Mouse (Mus musculus) embryonic facial prominence, embryonic 10.5 days (tissue): ENCODE results near the gene Fyn. TPM values are rescaled to one million over a fixed set of nuclear protein-coding genes. Genes with fewer than 3 reads are reported as not detected.

Experiments used
- DNase-seq: peaks from one replicate; pipeline ENCODE4 v3.0.0-alpha.2; 2017; ENCODE audit warnings: low spot score
- H3K27ac ChIP-seq: fragments of 300-500 bp; sonication (generic); replicated peaks from 2 replicates; pipeline ENCODE4 v1.5.1; 2016; ENCODE audit warnings: mild to moderate bottlenecking
- H3K27me3 ChIP-seq: fragments of 300-500 bp; sonication (generic); replicated peaks from 2 replicates; pipeline ENCODE4 v1.6.1; 2016; ENCODE audit warnings: low read depth, mild to moderate bottlenecking; ENCODE audit not compliant: poor library complexity, severe bottlenecking
- H3K36me3 ChIP-seq: fragments of 300-500 bp; sonication (generic); replicated peaks from 2 replicates; pipeline ENCODE4 v1.6.1; 2016; ENCODE audit warnings: mild to moderate bottlenecking, moderate library complexity
- H3K4me1 ChIP-seq: fragments of 300-500 bp; sonication (generic); 2 replicates; pipeline ENCODE4 v1.6.1; 2016
- H3K4me3 ChIP-seq: fragments of 300-500 bp; sonication (generic); 2 replicates; pipeline ENCODE4 v1.5.1; 2016; ENCODE audit warnings: mild to moderate bottlenecking, moderate library complexity
- H3K9me3 ChIP-seq: fragments of 300-500 bp; sonication (generic); 2 replicates; pipeline ENCODE4 v1.6.1; 2016; ENCODE audit warnings: mild to moderate bottlenecking
- whole genome bisulfite sequencing: fragments of 180-500 bp; shearing (Covaris S2); methylation state at CpG from one replicate; pipeline ENCODE4 v1.1.7; 2016; 5-methylcytosine and 5-hydroxymethylcytosine counted together
- polyA plus RNA-seq: library from polyadenylated mRNA; unstranded; fragments of >200 nt; fragmentation: Nextera tagmentation; extraction: Ambion mirVana; gene quantifications from 2 replicates; pipeline ENCODE4 v1.2.1, GENCODE M21; 2016

Fyn gene
- polyA plus RNA-seq, 1 experiment from 2014 or later = 21.5 TPM

- Histone ChIP-seq H3K27me3 (no peaks in the 10 kb centered on the region), H3K4me3 (no peak overlapping the region), H3K27ac (peak overlapping the region; percentile 73), H3K9me3 (no peaks in the 10 kb centered on the region; the same call in 1 of the 2 replicates), H3K4me1 (peaks cover 36% of the 10 kb centered on the region), H3K36me3 (no peaks in the 10 kb centered on the region)
- DNase-seq = no peak
- 67% methylated on average over 8 of the region's 8 CpGs for WGBS
Measured at GRCm38 (mm10) chr10:39587973-39588746, 219.5 kb downstream of the Fyn start.

DNA sequence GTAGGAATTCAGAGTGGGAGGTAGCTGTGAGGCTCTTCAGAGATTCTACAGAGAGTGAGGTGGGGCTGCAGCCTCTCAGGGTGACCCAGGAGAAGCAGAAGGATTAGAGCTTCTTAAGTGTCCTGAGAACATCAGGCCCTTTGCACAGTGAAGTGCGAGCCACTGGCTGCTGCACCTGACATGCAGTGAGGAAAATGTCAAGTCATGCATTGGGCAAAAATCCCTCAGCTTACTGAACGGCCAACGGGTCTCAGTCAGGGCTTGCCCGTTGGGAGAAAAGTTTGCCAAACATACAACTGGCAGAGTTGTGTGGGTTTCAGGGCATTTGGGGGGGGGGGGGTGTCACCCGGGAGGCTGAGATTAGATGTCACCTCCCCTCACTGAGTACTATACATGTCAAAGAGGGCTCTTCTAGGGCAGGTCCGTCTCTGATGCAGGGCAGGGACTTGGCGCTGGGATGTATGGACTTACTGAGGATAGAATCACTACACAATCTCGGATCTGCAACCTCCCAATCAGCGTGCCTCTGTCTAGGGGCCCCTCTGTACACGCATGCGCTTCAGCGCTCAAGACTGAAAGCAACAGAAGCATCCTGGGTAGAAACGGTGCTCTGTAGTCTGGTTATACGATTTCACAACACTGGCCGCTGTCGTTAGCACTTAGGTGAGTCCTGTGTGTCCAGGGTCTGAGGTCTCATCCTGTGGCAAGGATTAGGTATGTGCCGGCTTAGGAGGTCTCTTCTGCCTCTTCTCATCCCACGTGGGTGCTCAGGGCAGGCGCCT, 221.3 kb downstream of the Fyn start:
- no peak for DNase-seq
- Histone ChIP-seq H3K9me3 (peaks cover 8% of the 10 kb centered on the region; the same call in 1 of the 2 replicates), H3K27ac (0 out of 2 replicates have a peak overlapping the region, but pooled peaks have one; percentile 21), H3K27me3 (no peaks in the 10 kb centered on the region), H3K4me1 (peaks cover 32% of the 10 kb centered on the region), H3K36me3 (peaks cover 5% of the 10 kb centered on the region; the same call in 1 of the 2 replicates), H3K4me3 (no peak overlapping the region)
- 85% methylated on average over 19 of the region's 19 CpGs for WGBS

DNA sequence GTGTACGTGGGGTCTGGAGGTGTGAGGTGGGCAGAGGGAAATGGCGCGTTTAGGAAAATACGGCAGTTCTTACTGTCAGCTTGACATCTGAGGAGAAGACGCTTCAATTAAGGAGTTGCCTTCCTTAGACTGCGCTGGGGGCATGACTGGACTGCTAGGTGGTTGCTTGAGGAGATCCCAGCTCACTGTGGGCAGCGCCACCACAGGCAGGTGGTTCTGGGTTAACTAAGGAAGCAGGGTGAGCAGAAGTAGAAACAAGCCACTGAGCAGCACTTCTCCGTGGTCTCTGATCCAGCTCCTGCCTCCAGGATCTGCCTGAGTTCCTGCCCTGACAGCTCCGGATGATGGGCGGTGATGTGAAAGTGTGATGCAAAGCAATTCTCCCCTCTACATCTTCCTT, 222.0 kb downstream of the Fyn start:
- 87% methylated on average over 10 of the region's 10 CpGs for WGBS
- Histone ChIP-seq H3K36me3 (peaks cover 5% of the 10 kb centered on the region; the same call in 1 of the 2 replicates), H3K27ac (no peak overlapping the region), H3K9me3 (peaks cover 8% of the 10 kb centered on the region; the same call in 1 of the 2 replicates), H3K27me3 (no peaks in the 10 kb centered on the region; the same call in 1 of the 2 replicates), H3K4me1 (peaks cover 32% of the 10 kb centered on the region), H3K4me3 (no peak overlapping the region)
- DNase-seq = no peak

- Histone ChIP-seq H3K9me3 (peaks cover 8% of the 10 kb centered on the region; the same call in 1 of the 2 replicates), H3K36me3 (peaks cover 5% of the 10 kb centered on the region; the same call in 1 of the 2 replicates), H3K4me1 (peaks cover 30% of the 10 kb centered on the region), H3K27me3 (no peaks in the 10 kb centered on the region; the same call in 1 of the 2 replicates), H3K4me3 (no peak overlapping the region), H3K27ac (no peak overlapping the region)
- DNase-seq = no peak
- 78% methylated on average over 4 of the region's 4 CpGs for WGBS
Measured at GRCm38 (mm10) chr10:39592501-39592900, 223.8 kb downstream of the Fyn start.

DNA sequence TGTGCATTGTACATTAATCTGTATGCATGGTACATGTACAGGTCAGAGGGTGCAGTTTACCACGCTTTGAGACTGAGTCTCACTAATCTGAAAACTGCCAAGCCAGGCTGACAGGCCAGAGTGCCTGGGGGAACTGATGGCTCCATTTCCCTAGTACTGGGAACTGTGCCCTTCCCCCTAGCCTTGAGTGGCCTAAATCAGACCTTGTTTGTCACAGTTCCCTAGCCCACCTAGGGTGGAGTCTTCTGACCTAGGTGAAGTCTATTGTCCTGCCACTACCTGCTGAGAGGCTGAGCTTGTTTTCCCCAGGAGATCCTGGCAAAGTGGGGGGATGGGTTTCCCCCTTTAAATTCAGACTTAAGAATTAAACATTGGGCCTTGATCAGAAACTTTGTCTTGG, 226.1 kb downstream of the Fyn start:
- no peak for DNase-seq
- peaks cover 15% of the 10 kb centered on the region for H3K4me1 ChIP-seq
- WGBS = 74% methylated on average over 1 of the region's 1 CpGs
- peaks cover 8% of the 10 kb centered on the region; the same call in 1 of the 2 replicates for H3K9me3 ChIP-seq
- H3K4me3 ChIP-seq = no peak overlapping the region
- no peak overlapping the region for H3K27ac ChIP-seq
- H3K36me3 ChIP-seq = peaks cover 5% of the 10 kb centered on the region; the same call in 1 of the 2 replicates
- H3K27me3 ChIP-seq = no peaks in the 10 kb centered on the region; the same call in 1 of the 2 replicates

DNA sequence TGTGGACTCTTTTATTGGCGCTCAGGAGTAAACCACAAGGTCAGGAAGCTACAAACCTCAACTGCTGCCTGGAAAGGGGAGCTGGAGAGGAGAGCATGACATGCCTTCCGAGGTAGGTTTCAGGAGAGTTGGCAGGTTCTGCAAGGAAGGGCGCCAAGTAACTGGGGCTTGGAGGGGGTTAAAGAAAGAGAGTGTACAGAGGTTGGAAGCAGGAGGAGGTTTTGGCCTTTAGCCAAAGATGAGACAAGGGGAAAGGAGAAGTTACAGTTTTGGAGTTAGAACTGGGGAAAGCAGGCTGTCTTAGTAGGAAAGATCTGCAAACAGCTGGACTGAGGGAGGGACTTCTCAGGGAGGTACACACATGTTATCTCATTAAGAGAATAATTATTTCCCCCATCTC, 227.2 kb downstream of the Fyn start:
- Histone ChIP-seq H3K27ac (no peak overlapping the region), H3K36me3 (peaks cover 5% of the 10 kb centered on the region; the same call in 1 of the 2 replicates), H3K4me3 (no peak overlapping the region), H3K9me3 (peaks cover 8% of the 10 kb centered on the region; the same call in 1 of the 2 replicates), H3K4me1 (peaks cover 12% of the 10 kb centered on the region), H3K27me3 (no peaks in the 10 kb centered on the region; the same call in 1 of the 2 replicates)
- DNase-seq = no peak
- 90% methylated on average over 3 of the region's 3 CpGs for WGBS

DNA sequence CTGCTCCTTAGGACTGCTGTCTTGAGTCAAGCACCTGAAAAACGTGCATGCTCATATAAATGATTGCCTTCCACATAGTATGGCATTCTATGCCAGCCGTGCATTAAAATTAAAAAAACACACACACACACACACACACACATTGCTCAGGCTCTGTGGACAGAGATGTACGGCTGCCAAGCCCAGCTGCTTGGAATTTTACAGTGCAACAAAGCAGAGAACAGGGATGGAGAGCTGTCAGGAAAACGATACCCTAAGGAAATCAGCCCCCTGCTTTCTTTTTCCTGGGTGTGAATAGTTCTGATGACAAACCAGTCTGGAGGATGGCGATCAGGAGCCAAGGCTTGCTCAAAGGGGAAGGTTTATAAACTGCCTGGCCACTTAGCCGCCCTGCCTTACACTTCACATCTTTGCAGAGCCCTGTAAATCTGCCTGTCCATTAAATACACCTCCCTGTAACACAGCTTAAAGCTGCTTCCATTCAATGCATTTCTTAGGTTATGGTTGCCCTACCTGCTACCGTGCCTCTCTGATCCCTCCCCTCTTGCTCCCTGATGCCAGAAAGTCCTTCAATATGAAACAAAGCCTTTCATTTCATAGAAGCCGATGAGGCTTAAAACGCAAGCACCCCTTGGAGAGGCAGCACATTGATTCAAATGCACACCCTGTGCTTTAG, 228.6 kb downstream of the Fyn start:
- no peak overlapping the region for H3K4me3 ChIP-seq
- H3K27ac ChIP-seq = no peak overlapping the region
- H3K4me1 ChIP-seq = peaks cover 12% of the 10 kb centered on the region
- no peak for DNase-seq
- peaks cover 5% of the 10 kb centered on the region; the same call in 1 of the 2 replicates for H3K36me3 ChIP-seq
- H3K27me3 ChIP-seq = no peaks in the 10 kb centered on the region; the same call in 1 of the 2 replicates
- H3K9me3 ChIP-seq = peaks cover 8% of the 10 kb centered on the region; the same call in 1 of the 2 replicates
- 58% methylated on average over 9 of the region's 9 CpGs for WGBS

DNA sequence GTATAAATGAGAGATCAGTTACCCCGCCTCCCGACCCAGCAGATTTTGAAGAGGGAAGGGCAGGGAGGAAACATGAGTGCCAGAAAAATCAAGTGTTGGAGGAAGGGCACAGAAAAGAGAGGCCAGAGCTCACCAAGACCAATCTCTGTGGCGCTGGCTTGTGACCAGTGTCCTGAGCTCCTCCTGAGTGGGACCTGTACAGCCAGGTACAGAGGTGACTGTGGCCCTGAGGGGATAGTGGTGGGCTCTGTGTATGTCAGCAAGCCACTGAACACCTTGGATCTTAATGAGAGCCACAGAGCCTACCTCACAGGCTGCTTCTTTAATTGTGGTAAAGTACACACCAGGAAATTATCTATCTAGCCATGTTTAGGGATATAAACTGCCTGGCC, 229.1 kb downstream of the Fyn start:
- Histone ChIP-seq H3K9me3 (peaks cover 8% of the 10 kb centered on the region; the same call in 1 of the 2 replicates), H3K4me3 (no peak overlapping the region), H3K4me1 (peaks cover 12% of the 10 kb centered on the region), H3K27me3 (no peaks in the 10 kb centered on the region; the same call in 1 of the 2 replicates), H3K27ac (no peak overlapping the region), H3K36me3 (peaks cover 5% of the 10 kb centered on the region; the same call in 1 of the 2 replicates)
- WGBS = 67% methylated on average over 3 of the region's 3 CpGs
- DNase-seq = no peak

DNA sequence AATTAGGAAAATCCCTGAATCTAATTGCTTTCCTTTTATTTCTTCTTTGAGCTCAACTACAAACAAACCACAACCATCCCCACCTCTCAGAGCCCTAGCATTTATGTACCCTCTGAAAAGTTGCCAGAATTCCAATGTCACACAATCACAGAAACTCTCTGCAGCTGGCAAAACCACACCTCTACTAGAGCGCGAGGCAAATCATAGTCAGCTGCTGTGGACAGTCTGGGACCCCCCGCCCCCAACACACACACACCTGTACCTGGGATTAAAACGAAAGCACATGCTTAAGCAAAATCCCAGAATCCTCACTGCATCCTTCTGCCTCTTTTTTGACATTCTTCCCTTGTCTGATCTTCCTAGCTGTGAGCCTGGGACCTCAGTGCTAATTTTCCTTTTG, 230.9 kb downstream of the Fyn start:
- H3K27me3 ChIP-seq = no peaks in the 10 kb centered on the region; the same call in 1 of the 2 replicates
- 86% methylated on average over 4 of the region's 4 CpGs for WGBS
- H3K27ac ChIP-seq = no peak overlapping the region
- H3K4me3 ChIP-seq = no peak overlapping the region
- H3K9me3 ChIP-seq = peaks cover under 1% of the 10 kb centered on the region; the same call in 1 of the 2 replicates
- H3K4me1 ChIP-seq = peaks cover 12% of the 10 kb centered on the region
- no peaks in the 10 kb centered on the region for H3K36me3 ChIP-seq
- no peak for DNase-seq

DNA sequence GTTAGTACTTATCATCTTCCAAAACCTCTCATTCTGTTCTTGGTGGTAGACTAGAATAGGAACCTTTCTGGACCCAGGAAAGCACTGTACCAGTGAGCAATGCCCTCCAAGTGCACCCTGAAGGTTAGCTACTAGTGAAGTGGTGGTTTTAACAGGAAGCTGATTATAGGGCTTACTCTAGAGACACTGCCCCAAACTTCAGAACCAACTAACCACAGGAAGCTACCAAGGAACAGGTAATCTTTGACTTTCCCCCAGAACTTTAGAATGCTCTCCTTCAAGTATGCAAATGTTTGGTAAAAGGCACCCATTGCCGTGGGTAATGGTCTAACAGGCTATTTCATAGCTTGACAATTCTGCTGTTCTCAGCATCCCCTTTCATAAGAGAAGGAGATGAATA, 231.5 kb downstream of the Fyn start:
- no peaks in the 10 kb centered on the region for H3K36me3 ChIP-seq
- WGBS = 87% methylated on average over 1 of the region's 1 CpGs
- no peak overlapping the region for H3K4me3 ChIP-seq
- peaks cover 12% of the 10 kb centered on the region for H3K4me1 ChIP-seq
- H3K9me3 ChIP-seq = peaks cover 6% of the 10 kb centered on the region; the same call in 1 of the 2 replicates
- no peaks in the 10 kb centered on the region; the same call in 1 of the 2 replicates for H3K27me3 ChIP-seq
- H3K27ac ChIP-seq = no peak overlapping the region
- DNase-seq = no peak

DNA sequence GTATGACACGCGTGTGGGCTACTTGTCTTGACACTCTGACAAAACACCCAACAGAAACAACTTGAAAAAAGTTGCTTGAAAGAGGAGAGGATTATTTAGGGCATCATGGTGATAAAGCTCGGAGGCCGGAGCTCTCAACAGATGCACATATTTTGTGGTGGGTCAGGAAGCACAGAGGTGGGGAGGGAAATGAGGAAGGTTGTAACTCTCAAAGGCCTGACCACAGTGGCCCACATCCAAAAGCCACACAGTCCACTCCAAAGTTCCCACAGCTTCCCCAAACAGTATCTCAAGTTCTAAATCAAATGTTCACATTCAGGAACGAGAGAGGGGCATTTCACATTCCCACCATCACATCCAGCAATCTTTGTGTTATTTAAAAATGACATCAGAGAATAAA, 232.4 kb downstream of the Fyn start:
- 87% methylated on average over 5 of the region's 5 CpGs for WGBS
- Histone ChIP-seq H3K4me1 (peaks cover 12% of the 10 kb centered on the region), H3K27ac (no peak overlapping the region), H3K4me3 (no peak overlapping the region), H3K27me3 (no peaks in the 10 kb centered on the region), H3K9me3 (peaks cover 9% of the 10 kb centered on the region; the same call in 1 of the 2 replicates), H3K36me3 (no peaks in the 10 kb centered on the region)
- DNase-seq = no peak

GRCm38 (mm10) chr10:39606434-39606833, 237.8 kb downstream of the Fyn start:
- H3K4me3 ChIP-seq = no peak overlapping the region
- peaks cover 8% of the 10 kb centered on the region for H3K4me1 ChIP-seq
- no peaks in the 10 kb centered on the region for H3K27me3 ChIP-seq
- no peaks in the 10 kb centered on the region for H3K36me3 ChIP-seq
- WGBS = 95% methylated on average over 1 of the region's 1 CpGs
- H3K9me3 ChIP-seq = peaks cover 18% of the 10 kb centered on the region; the same call in 1 of the 2 replicates
- no peak overlapping the region for H3K27ac ChIP-seq
- no peak for DNase-seq
